Mouse (Mus musculus): ENCODE results near the gene Polr2i.

- no peak for TF ChIP-seq POLR2A (IDR thresholded peaks at IDR 0.05; ENCODE audit: borderline replicate concordance, extremely low read depth, insufficient read depth, insufficient read length, poor library complexity, severe bottlenecking)
- TF ChIP-seq CTCF (IDR thresholded peaks at IDR 0.05; ENCODE audit: borderline replicate concordance, extremely low read depth, insufficient read depth, insufficient read length) = no peak
Observed at GRCm38 (mm10) chr7:30200200-30200599, 31.5 kb upstream of the Polr2i start.
